Comparison of ENCODE assay signal across 23 mouse cellular contexts in the genomic region with DNA sequence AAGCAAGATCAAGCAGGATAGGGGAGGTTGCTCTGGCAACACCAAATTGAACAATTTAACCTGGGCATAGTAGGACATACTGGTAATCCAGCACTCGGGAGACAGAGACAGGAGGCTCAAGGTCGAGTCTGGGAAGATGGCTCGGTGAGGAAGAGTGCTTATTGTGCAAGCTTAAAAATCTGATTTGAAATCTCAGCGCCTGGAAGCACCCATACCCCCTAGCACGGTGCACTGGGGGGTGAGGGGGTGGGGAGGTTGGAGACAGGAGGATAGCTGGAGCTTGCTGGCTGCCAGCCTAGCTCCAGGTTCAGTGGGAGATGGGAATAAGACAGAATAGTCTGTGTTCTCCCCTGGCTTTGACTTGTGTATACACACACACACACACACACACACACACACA. TPM values are rescaled to one million over a fixed set of nuclear protein-coding genes. Genes with fewer than 3 reads are reported as not detected.
DNase-seq lines count a peak whose midpoint lies in the region; ATAC-seq and TF ChIP-seq lines count a peak whose summit lies in the region.
"Had no signal": no experiment of that assay in that cellular context is flagged by ENCODE, and none has a peak within 500 bp of the region (broad histone marks: within the 10 kb centered on the region; RNA-seq: fewer than 3 reads in every experiment).

No protein-coding gene starts in this region.

- no peak overlapping the region for H3K4me3 ChIP-seq in midbrain, embryonic 11.5 days (ENCODE audit: low read depth, low read length)
- H3K4me3 ChIP-seq in midbrain, postnatal 0 days (ENCODE audit: low read depth, low read length), result no peak overlapping the region
- no peak overlapping the region for H3K4me3 ChIP-seq in heart, embryonic 11.5 days (ENCODE audit: low read depth, low read length)

- H3K27me3 ChIP-seq in midbrain, embryonic 11.5 days (ENCODE audit: control insufficient read depth, insufficient read depth, low read length), result no peaks in the 10 kb centered on the region
- H3K27me3 ChIP-seq in midbrain, postnatal 0 days (ENCODE audit: insufficient read depth, low read length), result no peaks in the 10 kb centered on the region
- H3K27me3 ChIP-seq in heart, embryonic 11.5 days (ENCODE audit: control insufficient read depth, insufficient read depth, low read length), result no peaks in the 10 kb centered on the region
- H3K27me3 ChIP-seq: Patski had no signal

- no peak overlapping the region for H3K4me2 ChIP-seq in midbrain, embryonic 11.5 days
- no peak overlapping the region for H3K4me2 ChIP-seq in midbrain, postnatal 0 days (ENCODE audit: low read depth, low read length, poor library complexity, severe bottlenecking)
- no peak overlapping the region for H3K4me2 ChIP-seq in heart, embryonic 11.5 days

- H3K9ac ChIP-seq in midbrain, embryonic 11.5 days (ENCODE audit: low read length), result no peak overlapping the region
- H3K9ac ChIP-seq in midbrain, postnatal 0 days (replicated peaks; ENCODE audit: low read length, poor library complexity, severe bottlenecking), result no peak overlapping the region
- no peak overlapping the region for H3K9ac ChIP-seq in heart, embryonic 11.5 days (ENCODE audit: low read depth, low read length)

- no peaks in the 10 kb centered on the region for H3K36me3 ChIP-seq in midbrain, embryonic 11.5 days (ENCODE audit: control insufficient read depth, insufficient read depth, low read length)
- no peaks in the 10 kb centered on the region for H3K36me3 ChIP-seq in midbrain, postnatal 0 days (ENCODE audit: insufficient read depth, low read length)
- H3K36me3 ChIP-seq in heart, embryonic 11.5 days (ENCODE audit: control insufficient read depth, insufficient read depth, low read length), result no peaks in the 10 kb centered on the region
- H3K36me3 ChIP-seq: G1E had no signal

- H3K9me3 ChIP-seq in midbrain, embryonic 11.5 days (ENCODE audit: control insufficient read depth, low read length), result no peaks in the 10 kb centered on the region
- H3K9me3 ChIP-seq in midbrain, postnatal 0 days (ENCODE audit: low read length), result no peaks in the 10 kb centered on the region
- H3K9me3 ChIP-seq in heart, embryonic 11.5 days (replicated peaks; ENCODE audit: control insufficient read depth, low read length), result no peaks in the 10 kb centered on the region
- H3K9me3 ChIP-seq: G1E had no signal

- peak; percentile 83 for DNase-seq in midbrain, embryonic 11.5 days (ENCODE audit: low spot score, missing footprints)
- no peak for DNase-seq in midbrain, postnatal 0 days (ENCODE audit: low spot score)
- DNase-seq in R1 (ENCODE audit: low read depth, low spot score), result peak; percentile 14
- DNase-seq in ZHBTc4 (ENCODE audit: low read depth, low spot score), result peak; percentile 52
- no peak for DNase-seq in frontal cortex, postnatal 36 days (ENCODE audit: low spot score in 2 of 2)
- DNase-seq in natural killer cell, adult 2 months (ENCODE audit: low spot score in 2 of 2), result no peak
- DNase-seq: adrenal gland, adult 2 months; adrenal gland, adult 8-10 months; adrenal gland, postnatal 10 days; adrenal gland, postnatal 14 days; adrenal gland, postnatal 25 days; adrenal gland, postnatal 36 days; B cell, adult 2 months; cerebellum, adult 11 months; cerebellum, adult 11-12 months; cerebellum, adult 18-20 months; cerebellum, adult 2 months had no signal

- no peak for ATAC-seq in midbrain, embryonic 11.5 days (ENCODE audit: low FRiP score)
- no peak for ATAC-seq in midbrain, postnatal 0 days (ENCODE audit: low FRiP score)
- ATAC-seq in megakaryocyte-erythroid progenitor cell, adult 5-6 weeks (replicated peaks; ENCODE audit: low FRiP score, low TSS enrichment, poor library complexity, severe bottlenecking), result 0 out of 2 replicates have a peak, but pooled peaks have one; percentile 18
- ATAC-seq in heart, embryonic 11.5 days (replicated peaks; ENCODE audit: insufficient number of reproducible peaks, low FRiP score, low TSS enrichment), result no peak
- ATAC-seq: activated CD4-positive, CD25-positive, alpha-beta regulatory T cell, adult 4 months; CD4-positive, CD25-positive, alpha-beta regulatory T cell, adult 4 months; Patski had no signal

- TF ChIP-seq CTCF in midbrain, postnatal 0 days (IDR thresholded peaks at IDR 0.05), result no peak

- no peaks in the 10 kb centered on the region for H3K4me1 ChIP-seq in midbrain, embryonic 11.5 days (ENCODE audit: control insufficient read depth, insufficient read depth, low read length)
- no peaks in the 10 kb centered on the region for H3K4me1 ChIP-seq in midbrain, postnatal 0 days (ENCODE audit: insufficient read depth, low read length)
- no peaks in the 10 kb centered on the region for H3K4me1 ChIP-seq in heart, embryonic 11.5 days (ENCODE audit: control insufficient read depth, insufficient read depth, low read length)

- 71% methylated on average over 5 of the region's 5 CpGs for WGBS in midbrain, embryonic 11.5 days
- WGBS in midbrain, postnatal 0 days, result 61% methylated on average over 5 of the region's 5 CpGs
- WGBS in heart, embryonic 11.5 days (ENCODE audit: insufficient replicate concordance), result 67% methylated on average over 5 of the region's 5 CpGs

- no peak overlapping the region for H3K27ac ChIP-seq in midbrain, embryonic 11.5 days (ENCODE audit: low read depth, low read length)
- no peak overlapping the region for H3K27ac ChIP-seq in midbrain, postnatal 0 days (ENCODE audit: low read depth, low read length)
- no peak overlapping the region for H3K27ac ChIP-seq in heart, embryonic 11.5 days (ENCODE audit: low read depth, low read length)

RNA-seq across cellular contexts. Expression of a gene that starts 9.9 kb away (rescaled TPM):
- 0.10 and 0.38 TPM in 2 replicates for polyA plus RNA-seq in midbrain, embryonic 11.5 days (2014; fragmentation: Nextera tagmentation; extraction: Ambion mirVana)
- 0.09 and 0.27 TPM in 2 replicates for total RNA-seq in midbrain, postnatal 0 days (2014; rRNA removed)
- polyA plus RNA-seq in midbrain, postnatal 0 days (2015; fragmentation: Nextera tagmentation; extraction: Ambion mirVana), result 0.12 and 0.22 TPM in 2 replicates
- 1.5 TPM in 1 of 2 replicates, not detected in the other for total RNA-seq in megakaryocyte-erythroid progenitor cell, adult 5-6 weeks (2014; fragmentation: Nextera tagmentation)
- 0.85 and 0.88 TPM in 2 replicates for total RNA-seq in megakaryocyte-erythroid progenitor cell, adult 5-6 weeks (2017)
- 0.62 and 0.72 TPM in 2 replicates for polyA plus RNA-seq in heart, embryonic 11.5 days (2014; fragmentation: Nextera tagmentation; extraction: Ambion mirVana)

RNA-seq across cellular contexts. Expression of a gene that starts 43.7 kb away (rescaled TPM):
- 60.4 and 62.7 TPM in 2 replicates for polyA plus RNA-seq in midbrain, embryonic 11.5 days (2014; fragmentation: Nextera tagmentation; extraction: Ambion mirVana)
- 40.3 and 57.7 TPM in 2 replicates for total RNA-seq in midbrain, postnatal 0 days (2014; rRNA removed)
- 43.8 and 49.2 TPM in 2 replicates for polyA plus RNA-seq in midbrain, postnatal 0 days (2015; fragmentation: Nextera tagmentation; extraction: Ambion mirVana)
- total RNA-seq in megakaryocyte-erythroid progenitor cell, adult 5-6 weeks (2014; fragmentation: Nextera tagmentation), result 20.9 and 35.9 TPM in 2 replicates
- 13.1 and 18.7 TPM in 2 replicates for total RNA-seq in megakaryocyte-erythroid progenitor cell, adult 5-6 weeks (2017)
- polyA plus RNA-seq in heart, embryonic 11.5 days (2014; fragmentation: Nextera tagmentation; extraction: Ambion mirVana), result 30.1 and 34.9 TPM in 2 replicates

Comparison
In these comparisons a context has a peak if more than half of its experiments do, and no peak if none do; other contexts are left out.
1. DNase-seq: peak in midbrain, embryonic 11.5 days (single experiment), R1 (single experiment) and ZHBTc4 (single experiment); none in midbrain, postnatal 0 days (single experiment), frontal cortex, postnatal 36 days (0 of 2) and natural killer cell, adult 2 months (0 of 2).